Mouse (Mus musculus) spleen, adult 2 months (tissue): Measurements from ENCODE around the gene Serp1.

Experiments used
- CTCF ChIP-seq: fragments of 200-500 bp; IDR thresholded peaks from 2 replicates; pipeline ENCODE4 v1.5.1; 2011; ENCODE audit warnings: mild to moderate bottlenecking, inconsistent platforms; ENCODE audit not compliant: insufficient read depth, insufficient read length, insufficient replicate concordance; ENCODE audit errors: extremely low read depth
- POLR2A ChIP-seq: fragments of 200-500 bp; IDR thresholded peaks from 2 replicates; pipeline ENCODE4 v1.6.1; 2011; ENCODE audit warnings: low read depth, low read length, inconsistent platforms

- TF ChIP-seq POLR2A (no peak), CTCF (no peak)
Measured at GRCm38 (mm10) chr3:58487999-58488775, 37.5 kb downstream of the Serp1 start.
